Mouse (Mus musculus) stomach, postnatal 0 days (tissue): ENCODE measurements around the gene Ap5s1.

Source experiments
- CTCF ChIP-seq: IDR thresholded peaks from 2 replicates; pipeline ENCODE4 v1.5.1; 2016; ENCODE audit warnings: antibody characterized with exemption, low read depth, mild to moderate bottlenecking, moderate library complexity
- EP300 ChIP-seq: optimal IDR thresholded peaks from 2 replicates; pipeline ENCODE3; 2016; ENCODE audit warnings: antibody characterized with exemption

DNA sequence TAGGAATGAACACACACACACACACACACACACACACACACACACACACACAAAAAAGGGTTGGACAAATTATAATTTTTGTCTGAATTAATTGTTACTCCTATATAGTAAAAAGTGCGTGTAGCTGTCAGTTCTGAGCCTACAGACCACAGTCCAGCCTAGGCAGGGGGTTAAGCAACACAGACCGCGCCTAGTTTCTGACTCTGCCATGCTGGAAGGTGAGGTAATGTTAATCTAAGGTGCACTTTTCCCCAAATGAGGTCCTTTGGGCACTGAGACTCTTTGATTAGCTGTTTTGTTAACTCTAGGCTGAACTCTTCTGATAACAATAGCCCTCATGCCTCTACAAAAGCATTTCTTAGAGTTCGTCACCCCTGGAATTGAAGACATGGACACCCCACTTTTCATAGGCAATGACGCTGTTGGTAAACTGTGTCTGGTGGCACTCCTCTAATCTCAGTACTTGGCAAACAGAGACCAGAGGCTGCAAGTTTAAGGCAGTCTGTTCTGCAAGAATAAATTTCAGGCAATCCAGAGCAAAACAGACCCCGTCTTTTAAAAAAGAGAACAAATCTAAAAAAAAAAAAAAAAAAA is 3.0 kb upstream of the Ap5s1 start:
- TF ChIP-seq CTCF (no peak), EP300 (no peak)
